Mouse (Mus musculus) intestine, embryonic 16.5 days (tissue): ENCODE data around the gene Fnbp1l. TPM values are rescaled to one million over a fixed set of nuclear protein-coding genes. Genes with fewer than 3 reads are reported as not detected.

ENCODE experiments used
- ATAC-seq: fragments of 200-750 bp; cut with Nextera tagmentation; 2 replicates; pipeline ENCODE4 v1.8.0; 2017; ENCODE audit warnings: moderate TSS enrichment, moderate library complexity
- H3K27ac ChIP-seq: fragments of 300-500 bp; sonication (generic); 2 replicates; pipeline ENCODE4 v1.5.1; 2014; ENCODE audit warnings: mild to moderate bottlenecking, low read length
- H3K27me3 ChIP-seq: fragments of 300-500 bp; sonication (generic); replicated peaks from 2 replicates; pipeline ENCODE4 v1.6.1; 2014; ENCODE audit warnings: low read length, control low read depth, mixed read lengths; ENCODE audit not compliant: control insufficient read depth, insufficient read depth
- H3K36me3 ChIP-seq: fragments of 300-500 bp; sonication (generic); 2 replicates; pipeline ENCODE4 v1.6.1; 2014; ENCODE audit warnings: low read length, control low read depth; ENCODE audit not compliant: control insufficient read depth, insufficient read depth
- H3K4me1 ChIP-seq: fragments of 300-500 bp; sonication (generic); 2 replicates; pipeline ENCODE4 v1.6.1; 2014; ENCODE audit warnings: low read length, control low read depth, mixed read lengths; ENCODE audit not compliant: control insufficient read depth, insufficient read depth
- H3K4me2 ChIP-seq: fragments of 300-500 bp; sonication (generic); 2 replicates; pipeline ENCODE4 v1.6.1; 2014; ENCODE audit warnings: low read depth, low read length, control low read depth
- H3K4me3 ChIP-seq: fragments of 300-500 bp; sonication (generic); 2 replicates; pipeline ENCODE4 v1.5.1; 2014; ENCODE audit warnings: mild to moderate bottlenecking, low read length
- H3K9ac ChIP-seq: fragments of 300-500 bp; sonication (generic); 2 replicates; pipeline ENCODE4 v1.6.1; 2014; ENCODE audit warnings: low read depth, low read length
- H3K9me3 ChIP-seq: fragments of 300-500 bp; sonication (generic); 2 replicates; pipeline ENCODE4 v1.6.1; 2016; ENCODE audit warnings: low read length, control low read depth; ENCODE audit not compliant: control insufficient read depth
- WGBS: fragments of 180-500 bp; shearing (Covaris S2); extraction: QIAGEN DNeasy Blood & Tissue Kit; methylation state at CpG from one replicate; pipeline ENCODE4 v1.1.7; 2014; 5-methylcytosine and 5-hydroxymethylcytosine counted together
- polyA plus RNA-seq: library from polyadenylated mRNA; unstranded; fragments of >200 nt; fragmentation: Nextera tagmentation; extraction: Ambion mirVana; gene quantifications from 2 replicates; pipeline ENCODE4 v1.2.1, GENCODE M21; 2015

Gene Fnbp1l
- polyA plus RNA-seq, 1 experiment from 2014 or later: 29.6 TPM

DNA sequence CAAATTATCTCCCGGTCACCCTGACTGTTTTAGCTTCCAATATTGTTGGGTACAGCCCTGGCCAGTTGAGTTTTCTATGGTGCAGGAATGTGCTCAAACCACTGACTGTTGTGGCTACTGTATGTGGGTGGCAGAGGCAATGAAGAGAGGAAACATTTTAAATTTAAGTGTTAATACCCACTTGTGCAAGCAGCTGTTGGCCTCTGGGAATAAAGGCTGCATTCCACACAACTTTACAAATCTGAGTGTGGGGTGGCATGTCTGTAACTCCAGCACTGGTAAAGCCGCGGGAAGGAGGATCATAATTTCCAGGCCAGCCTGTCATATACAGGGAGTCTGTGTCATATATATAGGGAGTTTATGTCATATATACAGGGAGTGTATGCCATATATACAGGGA, 99.2 kb downstream of the Fnbp1l start:
- no peak for ATAC-seq
- Histone ChIP-seq H3K4me1 (peaks cover 37% of the 10 kb centered on the region), H3K9ac (no peak overlapping the region), H3K27me3 (no peaks in the 10 kb centered on the region), H3K36me3 (0 out of 2 replicates have a peak, but pooled peaks cover under 1% of the 10 kb centered on the region), H3K27ac (no peak overlapping the region), H3K4me3 (no peak overlapping the region), H3K9me3 (no peaks in the 10 kb centered on the region), H3K4me2 (no peak overlapping the region)
- 81% methylated on average over 3 of the region's 3 CpGs for WGBS

DNA sequence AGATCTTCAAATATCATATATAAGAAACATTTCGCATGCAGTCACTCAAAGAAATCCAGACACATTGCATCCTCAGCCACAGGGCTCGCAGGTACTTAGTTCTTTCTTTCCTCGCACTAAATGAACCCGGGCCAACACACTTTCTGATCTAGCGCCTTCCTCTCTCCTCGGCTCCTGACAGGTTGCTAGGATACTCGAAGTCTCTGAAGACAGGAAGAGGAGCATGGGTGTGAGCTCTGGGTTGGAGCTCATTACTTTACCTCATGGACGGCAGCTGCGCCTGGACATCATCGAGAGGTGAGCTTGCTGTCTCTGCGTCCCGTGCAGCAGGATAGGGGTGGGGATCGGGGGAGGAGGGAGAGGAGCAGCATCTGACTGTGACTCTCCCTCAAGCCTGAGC, 100.4 kb downstream of the Fnbp1l start:
- no peak overlapping the region for H3K4me2 ChIP-seq
- no peak overlapping the region for H3K27ac ChIP-seq
- H3K9ac ChIP-seq: no peak overlapping the region
- no peaks in the 10 kb centered on the region for H3K36me3 ChIP-seq
- H3K4me1 ChIP-seq: peaks cover 42% of the 10 kb centered on the region
- no peak overlapping the region for H3K4me3 ChIP-seq
- H3K27me3 ChIP-seq: no peaks in the 10 kb centered on the region
- no peaks in the 10 kb centered on the region for H3K9me3 ChIP-seq
- 44% methylated on average over 13 of the region's 13 CpGs for WGBS
- no peak for ATAC-seq

DNA sequence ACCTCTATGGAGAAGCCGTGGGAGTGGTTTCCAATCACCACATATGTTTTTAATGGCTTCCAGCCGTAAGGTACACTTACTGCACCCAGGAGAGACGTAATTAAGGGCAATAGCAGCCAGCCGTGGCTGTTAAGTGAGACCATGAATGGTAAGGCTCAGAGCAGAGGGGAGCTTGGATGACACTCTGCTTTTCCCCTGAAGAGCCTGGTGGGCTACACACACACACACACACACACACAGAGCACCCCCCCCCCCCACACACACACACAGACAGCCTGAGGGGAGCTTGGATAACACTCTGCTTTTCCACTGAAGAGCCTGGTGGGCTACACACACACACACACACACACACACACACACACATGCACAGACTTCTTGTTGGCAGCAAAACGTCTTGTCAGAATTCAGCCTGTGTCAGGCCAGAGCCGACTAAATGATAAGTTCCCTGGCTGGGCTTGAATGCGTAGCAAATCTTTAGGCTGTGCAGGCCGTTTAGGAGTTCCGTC, 101.2 kb downstream of the Fnbp1l start:
- Histone ChIP-seq H3K36me3 (no peaks in the 10 kb centered on the region), H3K4me2 (no peak overlapping the region), H3K4me3 (no peak overlapping the region), H3K9ac (no peak overlapping the region), H3K27me3 (no peaks in the 10 kb centered on the region), H3K4me1 (peaks cover 42% of the 10 kb centered on the region), H3K9me3 (no peaks in the 10 kb centered on the region), H3K27ac (no peak overlapping the region)
- no peak for ATAC-seq
- WGBS: 38% methylated on average over 9 of the region's 9 CpGs

DNA sequence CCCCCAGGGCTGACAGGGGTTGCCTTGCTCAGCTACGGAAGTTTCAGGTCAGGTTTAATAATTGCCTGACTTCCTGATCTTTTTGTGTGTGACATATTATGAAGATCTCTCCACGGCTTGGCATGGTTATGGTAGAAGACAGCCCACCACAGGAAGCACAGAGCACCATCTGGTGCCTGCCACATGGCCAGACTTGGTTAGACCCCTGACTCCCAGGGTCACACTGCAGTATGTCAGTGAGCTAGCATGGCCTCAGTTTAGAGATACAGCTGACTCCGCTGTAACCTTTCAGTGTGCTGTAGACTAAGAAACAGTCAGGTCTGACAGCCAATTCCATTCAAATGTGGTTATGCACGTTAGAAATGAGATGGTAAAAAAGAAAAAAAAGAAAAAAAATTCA, 101.8 kb downstream of the Fnbp1l start:
- H3K36me3 ChIP-seq: no peaks in the 10 kb centered on the region
- H3K4me2 ChIP-seq: no peak overlapping the region
- no peaks in the 10 kb centered on the region for H3K27me3 ChIP-seq
- no peak overlapping the region for H3K4me3 ChIP-seq
- peaks cover 42% of the 10 kb centered on the region for H3K4me1 ChIP-seq
- WGBS: 63% methylated on average over 4 of the region's 4 CpGs
- 0 out of 2 replicates have a peak overlapping the region, but pooled peaks have one; percentile 26 for H3K27ac ChIP-seq
- no peak for ATAC-seq
- H3K9ac ChIP-seq: no peak overlapping the region
- H3K9me3 ChIP-seq: no peaks in the 10 kb centered on the region

DNA sequence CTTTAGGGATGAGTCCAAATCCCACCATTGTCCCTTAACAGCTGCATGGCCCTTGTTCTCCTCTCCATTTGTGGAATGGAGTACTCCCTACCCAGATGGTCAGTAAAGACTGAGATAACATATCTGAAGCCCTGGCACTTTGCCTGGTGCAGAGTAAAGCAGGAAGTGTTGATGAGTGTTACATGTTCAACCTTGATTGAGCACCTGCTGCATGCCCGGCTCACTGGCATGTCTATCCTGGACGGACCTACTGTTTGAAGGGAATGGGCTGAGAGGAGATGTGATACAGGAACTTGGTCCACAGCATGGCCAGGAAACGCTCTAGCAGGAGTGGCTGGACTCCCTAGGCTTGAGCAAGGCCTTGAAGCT, 103.2 kb downstream of the Fnbp1l start:
- no peaks in the 10 kb centered on the region for H3K9me3 ChIP-seq
- no peak for ATAC-seq
- H3K4me1 ChIP-seq: peaks cover 40% of the 10 kb centered on the region
- peak overlapping the region; percentile 35; the same call in 1 of the 2 replicates for H3K27ac ChIP-seq
- H3K4me3 ChIP-seq: no peak overlapping the region
- no peaks in the 10 kb centered on the region for H3K27me3 ChIP-seq
- H3K4me2 ChIP-seq: no peak overlapping the region
- WGBS: 81% methylated on average over 3 of the region's 3 CpGs
- no peak overlapping the region for H3K9ac ChIP-seq
- no peaks in the 10 kb centered on the region for H3K36me3 ChIP-seq

DNA sequence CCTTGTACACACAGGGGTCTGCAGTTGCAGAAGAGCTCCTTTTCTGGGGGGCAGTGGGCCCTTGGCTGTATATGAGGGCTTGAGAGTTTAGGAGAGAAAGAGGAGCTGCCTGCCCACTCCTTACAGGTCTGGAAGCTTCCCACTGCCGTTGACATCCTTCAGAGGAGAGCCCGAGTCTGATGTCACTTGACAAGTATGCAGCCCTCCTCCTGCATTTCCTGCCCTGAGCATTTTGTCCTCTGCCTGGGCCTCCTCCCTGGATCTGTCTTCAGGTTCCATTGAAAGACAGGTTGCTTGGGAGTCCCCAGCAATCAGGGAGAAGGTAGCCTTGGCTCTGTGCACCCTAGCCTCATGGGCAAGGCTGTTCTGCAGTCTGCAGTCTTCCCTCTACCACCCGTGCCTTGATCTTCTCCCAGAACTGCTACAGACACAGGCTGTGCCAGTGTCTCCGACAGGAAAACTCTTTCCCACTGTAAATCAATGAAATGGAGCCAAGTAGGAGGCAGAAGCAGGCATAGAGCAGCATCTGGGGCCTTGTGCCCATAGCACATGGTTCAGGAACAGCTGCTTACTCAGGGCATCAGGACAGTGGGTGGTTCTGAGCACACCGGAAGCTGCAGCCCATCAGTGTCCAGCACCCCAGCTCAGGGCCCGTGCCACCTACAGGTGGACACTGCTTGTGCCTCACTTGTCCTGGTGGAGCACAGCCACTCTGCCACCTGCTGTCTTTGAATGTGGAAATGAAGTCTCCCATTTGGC, 103.8 kb downstream of the Fnbp1l start:
- peaks cover 35% of the 10 kb centered on the region for H3K4me1 ChIP-seq
- WGBS: 59% methylated on average over 6 of the region's 6 CpGs
- peak overlapping the region; percentile 35; the same call in 1 of the 2 replicates for H3K27ac ChIP-seq
- 0 out of 2 replicates have a peak overlapping the region, but pooled peaks have one; percentile 0 for H3K4me2 ChIP-seq
- no peak for ATAC-seq
- no peak overlapping the region for H3K4me3 ChIP-seq
- H3K36me3 ChIP-seq: no peaks in the 10 kb centered on the region
- no peak overlapping the region for H3K9ac ChIP-seq
- H3K9me3 ChIP-seq: no peaks in the 10 kb centered on the region
- no peaks in the 10 kb centered on the region for H3K27me3 ChIP-seq

DNA sequence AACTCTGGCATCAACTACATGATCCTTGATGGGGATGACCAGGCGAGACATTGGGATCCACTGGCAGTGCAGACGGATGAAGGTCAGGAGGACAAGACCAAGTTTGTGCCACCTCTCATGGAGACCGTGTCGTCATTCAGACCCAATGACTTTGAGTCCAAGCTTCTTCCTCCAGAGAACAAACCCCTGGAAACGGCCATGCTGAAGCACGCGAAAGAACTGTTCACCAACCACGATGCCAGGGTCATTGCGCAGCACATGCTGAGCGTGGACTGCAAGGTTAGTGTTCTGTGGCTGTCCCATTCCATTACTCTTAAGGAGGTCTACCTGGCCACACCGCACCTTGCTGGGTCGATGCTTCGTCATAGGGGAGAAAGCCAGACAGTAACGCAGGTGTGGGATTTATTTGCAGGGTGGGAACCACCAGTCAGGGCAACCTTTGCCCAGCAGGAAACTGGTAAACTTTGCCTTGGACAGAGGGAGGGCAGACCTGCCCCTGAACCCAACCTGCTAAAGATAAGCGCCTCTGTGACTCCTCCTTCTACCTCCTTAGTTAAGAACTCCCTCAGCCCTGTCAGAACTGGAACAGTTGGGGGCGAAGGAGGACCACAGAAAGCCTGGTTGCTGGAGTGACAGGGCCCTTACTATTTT, 106.7 kb downstream of the Fnbp1l start:
- Histone ChIP-seq H3K9ac (peak overlapping the region; percentile 61), H3K9me3 (no peaks in the 10 kb centered on the region), H3K4me3 (peak overlapping the region; percentile 44), H3K36me3 (no peaks in the 10 kb centered on the region), H3K27me3 (no peaks in the 10 kb centered on the region), H3K27ac (peak overlapping the region; percentile 97), H3K4me2 (peak overlapping the region; percentile 57), H3K4me1 (peaks cover 32% of the 10 kb centered on the region)
- WGBS: 73% methylated on average over 16 of the region's 16 CpGs
- peak; percentile 72 for ATAC-seq

DNA sequence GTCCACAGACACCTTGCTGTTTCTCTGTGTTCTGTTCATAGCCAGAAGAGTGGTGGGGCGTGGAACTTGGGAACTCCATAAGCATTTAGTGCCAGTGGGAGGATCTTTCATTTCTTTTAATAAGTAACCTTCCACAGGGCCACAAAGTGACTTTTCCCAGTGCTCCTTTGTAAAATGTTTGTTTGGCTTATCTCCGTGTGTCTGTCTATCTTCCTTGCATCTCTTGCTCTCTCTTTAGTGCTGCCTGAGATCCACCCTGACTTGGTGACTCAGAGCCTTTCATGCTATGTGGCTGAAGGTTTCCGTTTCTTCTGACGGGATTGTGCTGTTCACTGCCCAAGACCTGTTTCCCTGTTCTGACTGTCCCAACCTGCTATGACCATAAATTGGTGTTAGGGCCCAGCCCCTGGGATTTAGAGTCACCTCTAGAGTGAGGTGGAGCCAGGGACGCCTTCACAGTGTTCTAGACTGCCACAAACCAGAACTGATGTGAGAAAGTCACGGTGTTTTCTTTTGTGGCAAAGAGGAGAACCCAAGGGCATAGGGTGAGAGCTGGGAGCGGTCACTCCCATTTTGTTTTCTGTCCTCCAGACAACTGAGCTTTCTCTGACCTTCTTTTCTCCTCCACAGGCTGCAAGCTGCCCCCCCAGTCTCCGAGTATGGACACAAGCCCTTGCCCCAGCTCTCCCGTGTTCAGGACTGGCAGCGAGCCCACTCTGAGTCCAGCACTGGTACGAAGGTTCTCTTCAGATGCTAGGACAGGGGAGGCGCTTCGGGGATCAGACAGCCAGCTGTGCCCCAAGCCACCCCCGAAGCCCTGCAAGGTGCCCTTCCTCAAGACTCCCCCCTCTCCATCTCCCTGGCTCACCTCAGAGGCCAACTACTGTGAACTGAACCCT, 107.5 kb downstream of the Fnbp1l start:
- H3K27me3 ChIP-seq: no peaks in the 10 kb centered on the region
- peak overlapping the region; percentile 57 for H3K4me2 ChIP-seq
- no peaks in the 10 kb centered on the region for H3K9me3 ChIP-seq
- H3K27ac ChIP-seq: peak overlapping the region; percentile 97
- H3K4me3 ChIP-seq: peak overlapping the region; percentile 44
- peak; percentile 57 for ATAC-seq
- H3K4me1 ChIP-seq: peaks cover 29% of the 10 kb centered on the region
- WGBS: 66% methylated on average over 14 of the region's 14 CpGs
- H3K36me3 ChIP-seq: no peaks in the 10 kb centered on the region
- H3K9ac ChIP-seq: peak overlapping the region; percentile 61

DNA sequence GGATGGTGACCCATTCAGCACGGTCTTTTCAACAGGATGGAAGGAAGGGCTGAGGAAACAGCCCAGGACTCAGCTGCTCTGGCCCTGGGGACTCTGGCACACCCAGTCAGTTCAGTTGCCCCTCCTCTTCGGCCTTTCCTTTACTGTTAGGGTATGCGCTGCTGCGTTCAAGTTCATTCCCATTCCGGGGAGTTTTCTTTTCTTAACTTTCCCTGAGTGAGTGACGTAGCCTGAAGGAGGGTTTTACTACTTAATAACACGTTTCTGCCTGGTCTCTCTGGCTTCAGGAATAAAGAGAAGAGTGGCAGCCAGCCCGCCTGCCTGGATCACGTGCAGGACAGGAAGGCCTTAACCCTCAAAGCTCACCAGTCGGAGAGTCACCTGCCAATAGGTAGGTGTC, 108.6 kb downstream of the Fnbp1l start:
- peaks cover 28% of the 10 kb centered on the region for H3K4me1 ChIP-seq
- H3K9me3 ChIP-seq: no peaks in the 10 kb centered on the region
- H3K27me3 ChIP-seq: no peaks in the 10 kb centered on the region
- H3K9ac ChIP-seq: peak overlapping the region; percentile 52; the same call in 1 of the 2 replicates
- WGBS: 49% methylated on average over 10 of the region's 10 CpGs
- 0 out of 2 replicates have a peak overlapping the region, but pooled peaks have one; percentile 23 for H3K4me3 ChIP-seq
- peak overlapping the region; percentile 97 for H3K27ac ChIP-seq
- H3K36me3 ChIP-seq: no peaks in the 10 kb centered on the region
- ATAC-seq: peak; percentile 28
- peak overlapping the region; percentile 40 for H3K4me2 ChIP-seq
